Comparison of ENCODE assay signal across 8 mouse cellular contexts in genomic region chr3:86921181-86921975, GRCm38 (mm10). TPM values are rescaled to one million over a fixed set of nuclear protein-coding genes. Genes with fewer than 3 reads are reported as not detected.
A peak's percentile ranks its signal among the peaks of the same experiment; 100 is the strongest.
DNase-seq lines count a peak whose midpoint lies in the region; ATAC-seq and TF ChIP-seq lines count a peak whose summit lies in the region.

No protein-coding gene starts in this region.

- in situ Hi-C loops in ES-E14 (cut with MboI; ENCODE audit: low sequenced_read_pairs in 2 of 2, unreplicated experiment in 2 of 2): no loop called here

- no peak for TF ChIP-seq CTCF in intestine, postnatal 0 days (IDR thresholded peaks at IDR 0.05; ENCODE audit: low read depth)

- no peaks in the 10 kb centered on the region for H3K36me3 ChIP-seq in ES-E14 (ENCODE audit: control insufficient read depth, insufficient read depth, low read length, poor library complexity, severe bottlenecking)
- H3K36me3 ChIP-seq in embryonic facial prominence, embryonic 12.5 days: no peaks in the 10 kb centered on the region
- H3K36me3 ChIP-seq in intestine, postnatal 0 days (ENCODE audit: control insufficient read depth, insufficient read depth): no peaks in the 10 kb centered on the region
- H3K36me3 ChIP-seq in neural tube, embryonic 14.5 days (ENCODE audit: control insufficient read depth, insufficient read depth, low read length): no peaks in the 10 kb centered on the region

- ATAC-seq in cerebellum, adult (ENCODE audit: insufficient number of reproducible peaks, low FRiP score, low TSS enrichment): no peak
- no peak for ATAC-seq in embryonic facial prominence, embryonic 12.5 days (ENCODE audit: insufficient number of reproducible peaks, insufficient read depth, low FRiP score, low TSS enrichment)
- no peak for ATAC-seq in intestine, postnatal 0 days
- no peak for ATAC-seq in neural tube, embryonic 14.5 days (ENCODE audit: low read depth)
- ATAC-seq in megakaryocyte progenitor cell, adult 5-6 weeks (replicated peaks; ENCODE audit: poor library complexity): no peak

- peak; percentile 49 for DNase-seq in cerebellum, adult 11 months
- no peak for DNase-seq in ES-E14 (ENCODE audit: low read depth, low spot score)
- DNase-seq in frontal cortex, postnatal 10 days (ENCODE audit: low spot score in 2 of 2): no peak

- H3K4me1 ChIP-seq in ES-E14 (ENCODE audit: control insufficient read depth in 2 of 2, insufficient read depth in 2 of 2, low read length in 2 of 2, poor library complexity in 1 of 2): peaks cover 3 to 8% of the 10 kb centered on the region in 2 experiments; a peak in 2 of 4 replicates
- H3K4me1 ChIP-seq in embryonic facial prominence, embryonic 12.5 days: 0 out of 2 replicates have a peak, but pooled peaks cover 3% of the 10 kb centered on the region
- H3K4me1 ChIP-seq in intestine, postnatal 0 days (replicated peaks; ENCODE audit: control insufficient read depth, insufficient read depth, low read length): no peaks in the 10 kb centered on the region
- peaks cover 26% of the 10 kb centered on the region for H3K4me1 ChIP-seq in neural tube, embryonic 14.5 days (ENCODE audit: control insufficient read depth, insufficient read depth, low read length)

- peaks cover 12% of the 10 kb centered on the region for H3K27me3 ChIP-seq in embryonic facial prominence, embryonic 12.5 days
- peaks cover 14% of the 10 kb centered on the region for H3K27me3 ChIP-seq in intestine, postnatal 0 days (replicated peaks; ENCODE audit: control insufficient read depth, insufficient read depth, low read length)
- H3K27me3 ChIP-seq in neural tube, embryonic 14.5 days (ENCODE audit: control insufficient read depth, insufficient read depth, low read length): no peaks in the 10 kb centered on the region; the same call in 1 of the 2 replicates

- H3K27ac ChIP-seq in ES-E14 (ENCODE audit: insufficient read depth, low read depth, low read length, poor library complexity, severe bottlenecking): no peak overlapping the region
- H3K27ac ChIP-seq in embryonic facial prominence, embryonic 12.5 days: no peak overlapping the region
- no peak overlapping the region for H3K27ac ChIP-seq in intestine, postnatal 0 days (ENCODE audit: low read depth, low read length)
- H3K27ac ChIP-seq in neural tube, embryonic 14.5 days (ENCODE audit: low read depth, low read length): peak overlapping the region; percentile 97; the same call in 1 of the 2 replicates

- H3K4me2 ChIP-seq in embryonic facial prominence, embryonic 12.5 days (replicated peaks): peak overlapping the region; percentile 94
- peak overlapping the region; percentile 96; the same call in 1 of the 2 replicates for H3K4me2 ChIP-seq in intestine, postnatal 0 days (replicated peaks; ENCODE audit: low read depth)
- H3K4me2 ChIP-seq in neural tube, embryonic 14.5 days (ENCODE audit: low read depth, low read length): peak overlapping the region; percentile 88

- no peaks in the 10 kb centered on the region for H3K9me3 ChIP-seq in ES-E14 (ENCODE audit: control insufficient read depth, insufficient read depth, low read depth, low read length)
- no peaks in the 10 kb centered on the region for H3K9me3 ChIP-seq in embryonic facial prominence, embryonic 12.5 days
- no peaks in the 10 kb centered on the region for H3K9me3 ChIP-seq in intestine, postnatal 0 days (ENCODE audit: control insufficient read depth)
- no peaks in the 10 kb centered on the region for H3K9me3 ChIP-seq in neural tube, embryonic 14.5 days (ENCODE audit: control insufficient read depth, low read length)

- H3K9ac ChIP-seq in ES-E14 (ENCODE audit: insufficient read depth, low read depth, low read length, poor library complexity, severe bottlenecking): no peak overlapping the region
- no peak overlapping the region for H3K9ac ChIP-seq in embryonic facial prominence, embryonic 12.5 days
- no peak overlapping the region for H3K9ac ChIP-seq in intestine, postnatal 0 days (ENCODE audit: low read depth, low read length)
- H3K9ac ChIP-seq in neural tube, embryonic 14.5 days (replicated peaks; ENCODE audit: low read depth, low read length): peak overlapping the region; percentile 97; the same call in 1 of the 2 replicates

- WGBS in embryonic facial prominence, embryonic 12.5 days: 72% methylated on average over 18 of the region's 18 CpGs
- WGBS in intestine, postnatal 0 days: 70% methylated on average over 18 of the region's 18 CpGs
- WGBS in neural tube, embryonic 14.5 days: 69% methylated on average over 18 of the region's 18 CpGs

- H3K4me3 ChIP-seq in ES-E14 (ENCODE audit: insufficient read depth in 1 of 2, low read depth in 1 of 2, low read length in 2 of 2, poor library complexity in 1 of 2, severe bottlenecking in 1 of 2): peak overlapping the region in 1 of 2 experiments; percentile 94; a peak in 1 of 4 replicates
- peak overlapping the region; percentile 79; the same call in 1 of the 2 replicates for H3K4me3 ChIP-seq in embryonic facial prominence, embryonic 12.5 days
- H3K4me3 ChIP-seq in intestine, postnatal 0 days (ENCODE audit: low read depth, low read length): peak overlapping the region; percentile 73; the same call in 1 of the 2 replicates
- H3K4me3 ChIP-seq in neural tube, embryonic 14.5 days (ENCODE audit: low read depth, low read length): peak overlapping the region; percentile 85

TF ChIP-seq in ES-E14, 5 proteins besides CTCF, POLR2A, EP300 and RAD21:
- no peak for TF ChIP-seq HCFC1 (IDR thresholded peaks at IDR 0.05; ENCODE audit: borderline replicate concordance, insufficient read depth, low read length)
- peak; percentile 41; the same call in 1 of the 2 replicates for TF ChIP-seq ZNF384 (IDR thresholded peaks at IDR 0.05; ENCODE audit: low read depth, low read length)
- no peak for TF ChIP-seq CHD2 (IDR thresholded peaks at IDR 0.05; ENCODE audit: low read depth, low read length)
- no peak for TF ChIP-seq MAFK (IDR thresholded peaks at IDR 0.05; ENCODE audit: insufficient read depth, low read depth, low read length)
TF ChIP-seq in ES-E14: peak in this region for 1.

RNA-seq across cellular contexts. Expression of gene Dclk2, which starts 0.7 kb away (rescaled TPM):
- total RNA-seq in ES-E14 (2012; rRNA removed): 13.6 and 21.1 TPM in 2 replicates
- polyA plus RNA-seq in embryonic facial prominence, embryonic 12.5 days (2016; fragmentation: Nextera tagmentation; extraction: Ambion mirVana): 22.2 TPM in 2 replicates
- 2.3 and 3.3 TPM in 2 replicates for polyA plus RNA-seq in intestine, postnatal 0 days (2015; fragmentation: Nextera tagmentation; extraction: Ambion mirVana)
- polyA plus RNA-seq in neural tube, embryonic 14.5 days (2014; fragmentation: Nextera tagmentation; extraction: Ambion mirVana): 75.5 and 83.4 TPM in 2 replicates
- total RNA-seq in megakaryocyte progenitor cell, adult 5-6 weeks (2015): 0.44 and 1.4 TPM in 2 replicates
- total RNA-seq in megakaryocyte progenitor cell, adult 5-6 weeks (2017): 0.62 and 1.6 TPM in 2 replicates
